Mouse (Mus musculus): ENCODE data around the gene Sf3b1. TPM values are rescaled to one million over a fixed set of nuclear protein-coding genes. Genes with fewer than 3 reads are reported as not detected.
A peak's percentile ranks its signal among the peaks of the same experiment; 100 is the strongest.
"Not testable (repeated sequence)": the region's sequence is repeated elsewhere in the genome, so short reads cannot be mapped to it uniquely, and the experiment has no call there.

The Sf3b1 gene
- polyA plus RNA-seq, 1 experiment = 5.0 TPM

DNA sequence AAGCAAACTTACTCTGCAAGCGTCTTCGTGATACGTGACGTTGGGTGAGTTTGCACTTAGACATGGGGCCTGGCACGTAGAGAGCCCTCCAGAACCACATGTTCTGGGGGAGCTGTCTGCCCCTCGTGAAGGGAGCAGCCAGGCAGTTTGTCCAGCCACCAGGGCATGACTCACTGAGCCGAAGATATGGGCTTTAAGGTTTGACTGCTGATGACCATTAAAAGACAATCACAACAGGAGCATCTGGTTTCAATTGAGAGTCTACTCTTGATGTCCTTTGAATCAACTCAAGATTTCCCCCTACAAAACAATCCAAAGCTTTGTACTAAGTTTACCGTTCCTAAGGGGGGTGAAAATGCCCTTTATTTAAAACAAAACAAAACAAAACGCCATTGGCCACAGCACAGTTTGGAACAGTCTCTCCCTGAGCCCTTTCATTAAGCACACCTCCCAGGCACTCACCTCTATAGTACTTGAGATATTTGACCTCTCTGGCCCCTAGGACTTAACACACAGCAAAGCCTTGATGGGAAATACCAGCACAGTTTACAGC is 66.6 kb downstream of the Sf3b1 start:
- H3K36me3 ChIP-seq (replicated peaks; ENCODE audit: low read length) = no peaks in the 10 kb centered on the region

DNA sequence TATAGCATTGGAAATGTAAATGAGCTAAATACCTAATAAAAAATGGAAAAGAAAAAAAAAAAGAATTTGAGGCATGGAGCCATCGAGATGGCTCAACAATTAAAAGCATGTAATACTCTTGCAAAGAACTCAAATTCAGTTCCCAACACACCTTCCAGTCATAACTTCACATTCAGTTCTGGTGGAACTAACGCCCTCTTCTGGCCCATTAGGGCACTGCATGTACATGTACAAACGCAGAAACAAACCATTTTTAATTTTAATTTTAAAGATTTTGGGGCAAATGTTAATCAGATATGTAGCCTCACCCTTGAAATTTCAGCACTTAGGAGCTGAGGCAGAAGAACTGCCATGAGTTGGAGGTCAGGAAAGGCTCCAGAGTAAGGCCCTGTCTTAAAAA is 68.8 kb downstream of the Sf3b1 start:
- TF ChIP-seq FLI1 (IDR thresholded peaks at IDR 0.05; ENCODE audit: low read length) = no peak
- no peak for TF ChIP-seq GATA1 (IDR thresholded peaks at IDR 0.05; ENCODE audit: borderline replicate concordance, low read length)
- Histone ChIP-seq H3K27me3 (replicated peaks) (no peaks in the 10 kb centered on the region), H3K4me1 (peaks cover 7% of the 10 kb centered on the region; the same call in 1 of the 2 replicates), H3K36me3 (replicated peaks; ENCODE audit: low read length) (no peaks in the 10 kb centered on the region), H3K9me3 (no peaks in the 10 kb centered on the region), H3K4me3 (replicated peaks) (no peak overlapping the region)

More for the DNA sequence above, 66.6 kb downstream of the Sf3b1 start:
- Histone ChIP-seq H3K9me3 (no peaks in the 10 kb centered on the region), H3K4me3 (replicated peaks) (no peak overlapping the region), H3K4me1 (peaks cover 3% of the 10 kb centered on the region; the same call in 1 of the 2 replicates), H3K27me3 (replicated peaks) (no peaks in the 10 kb centered on the region)
- no peak for TF ChIP-seq FLI1 (IDR thresholded peaks at IDR 0.05; ENCODE audit: low read length)
- TF ChIP-seq GATA1 (IDR thresholded peaks at IDR 0.05; ENCODE audit: borderline replicate concordance, low read length) = no peak

DNA sequence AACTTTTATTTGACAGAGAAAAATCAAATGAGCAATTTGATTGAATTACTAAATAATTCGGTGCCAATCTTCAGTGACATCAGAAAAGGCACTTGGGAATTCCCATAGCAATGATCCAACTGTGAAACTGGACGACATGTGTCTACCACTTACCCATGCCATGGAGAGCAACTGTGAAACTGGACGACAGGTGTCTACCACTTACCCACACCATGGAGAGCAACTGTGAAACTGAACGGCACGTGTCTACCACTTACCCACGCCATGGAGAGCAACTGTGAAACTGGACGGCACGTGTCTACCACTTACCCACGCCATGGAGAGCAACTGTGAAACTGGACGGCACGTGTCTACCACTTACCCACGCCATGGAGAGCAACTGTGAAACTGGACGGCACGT is 70.3 kb downstream of the Sf3b1 start:
- H3K4me1 ChIP-seq; H3K9me3 ChIP-seq; H3K27me3 ChIP-seq (replicated peaks); H3K36me3 ChIP-seq (replicated peaks; ENCODE audit: low read length); H3K4me3 ChIP-seq (replicated peaks): not testable (repeated sequence)

DNA sequence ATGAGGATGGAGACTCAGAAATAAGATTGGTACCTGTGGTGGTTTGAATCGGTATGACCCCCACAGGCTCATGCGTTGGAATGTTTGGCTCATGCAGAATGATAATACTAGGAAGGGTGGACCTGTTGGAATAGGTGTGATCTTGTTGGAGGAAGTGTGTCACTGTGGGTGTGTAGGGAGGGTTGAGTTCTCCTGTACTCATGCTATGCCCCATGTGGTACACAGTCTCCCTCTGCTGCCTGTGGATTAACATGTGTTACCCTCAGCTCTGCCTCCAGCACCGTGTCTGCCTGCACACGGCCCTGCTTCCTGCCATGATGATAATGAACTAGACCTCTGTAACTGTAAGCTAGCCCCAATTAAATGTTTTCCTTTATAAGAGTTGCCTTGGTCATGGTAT is 72.4 kb downstream of the Sf3b1 start:
- no peak for TF ChIP-seq FLI1 (IDR thresholded peaks at IDR 0.05; ENCODE audit: low read length)
- Histone ChIP-seq H3K27me3 (replicated peaks) (no peaks in the 10 kb centered on the region), H3K9me3 (peaks cover 5% of the 10 kb centered on the region), H3K36me3 (replicated peaks; ENCODE audit: low read length) (no peaks in the 10 kb centered on the region), H3K4me3 (replicated peaks) (peak overlapping the region; percentile 2), H3K4me1 (peaks cover 7% of the 10 kb centered on the region; the same call in 1 of the 2 replicates)

DNA sequence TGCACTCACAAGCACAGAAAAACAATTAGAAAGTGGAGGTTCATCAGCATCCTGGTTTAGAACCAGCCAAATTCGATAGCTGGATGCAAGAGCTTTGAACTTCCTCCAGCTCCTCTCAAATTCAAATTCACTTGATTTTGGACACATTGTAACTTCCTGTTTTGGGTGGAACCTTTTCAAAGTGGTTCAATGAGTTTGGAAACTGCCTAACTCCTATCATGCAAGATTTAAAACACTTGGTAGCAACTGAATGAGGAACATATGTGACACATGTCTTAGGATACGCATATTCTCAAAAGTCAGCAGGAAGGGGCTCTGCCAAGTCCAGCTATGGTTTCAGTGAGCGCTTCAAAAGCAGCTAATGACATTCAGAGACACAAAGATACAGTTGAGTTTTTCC is 82.6 kb downstream of the Sf3b1 start:
- Histone ChIP-seq H3K4me3 (replicated peaks) (no peak overlapping the region), H3K9me3 (no peaks in the 10 kb centered on the region), H3K27me3 (replicated peaks) (no peaks in the 10 kb centered on the region), H3K36me3 (replicated peaks; ENCODE audit: low read length) (no peaks in the 10 kb centered on the region), H3K4me1 (no peaks in the 10 kb centered on the region)
- no peak for TF ChIP-seq GATA1 (IDR thresholded peaks at IDR 0.05; ENCODE audit: borderline replicate concordance, low read length)
- no peak for TF ChIP-seq FLI1 (IDR thresholded peaks at IDR 0.05; ENCODE audit: low read length)

DNA sequence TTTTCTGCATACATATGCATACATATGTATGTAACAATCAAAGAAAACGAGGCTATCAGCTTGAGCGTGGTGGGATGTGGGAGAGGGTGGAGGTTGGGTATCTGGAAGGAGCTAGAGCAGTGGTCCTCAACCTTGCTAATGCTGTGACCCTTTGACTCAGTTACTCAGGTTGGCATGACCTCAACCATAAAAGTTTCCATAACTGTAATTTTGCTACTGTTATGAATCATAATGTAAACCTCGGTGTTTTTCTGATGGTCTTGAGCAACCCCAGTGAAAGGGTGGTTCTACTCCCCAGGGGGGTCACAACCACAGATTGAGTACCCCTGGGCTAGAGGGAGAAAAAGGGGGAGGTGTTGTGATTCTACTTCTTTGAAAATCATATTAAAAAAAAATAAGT is 91.8 kb downstream of the Sf3b1 start:
- TF ChIP-seq FLI1 (IDR thresholded peaks at IDR 0.05; ENCODE audit: low read length) (no peak), GATA1 (IDR thresholded peaks at IDR 0.05; ENCODE audit: borderline replicate concordance, low read length) (no peak)
- no peaks in the 10 kb centered on the region for H3K36me3 ChIP-seq (replicated peaks; ENCODE audit: low read length)
- H3K4me1 ChIP-seq = peaks cover 10% of the 10 kb centered on the region; the same call in 1 of the 2 replicates

More for the DNA sequence above, 91.8 kb downstream of the Sf3b1 start:
- H3K9me3 ChIP-seq = no peaks in the 10 kb centered on the region
- no peak overlapping the region for H3K4me3 ChIP-seq (replicated peaks)
- H3K27me3 ChIP-seq (replicated peaks) = peaks cover 8% of the 10 kb centered on the region

Other genes starting within 250 kb of the Sf3b1 start
- gene Ankrd44, start 101.1 kb downstream of the Sf3b1 start, polyA plus RNA-seq (2012; ENCODE audit: insufficient read depth, low replicate concordance) = 0.55 TPM in 1 of 2 replicates, not detected in the other
- 0.99 and 9.1 TPM in 2 replicates for gene Coq10b, start 25.3 kb upstream of the Sf3b1 start, polyA plus RNA-seq (2012; ENCODE audit: insufficient read depth, low replicate concordance)
- gene Hspe1, start 60.7 kb upstream of the Sf3b1 start, polyA plus RNA-seq (2012; ENCODE audit: insufficient read depth, low replicate concordance) = 21.9 and 66.1 TPM in 2 replicates
- 11.8 and 31.5 TPM in 2 replicates for gene Hspd1, start 60.8 kb upstream of the Sf3b1 start, polyA plus RNA-seq (2012; ENCODE audit: insufficient read depth, low replicate concordance)
- gene Mob4, start 103.8 kb upstream of the Sf3b1 start, polyA plus RNA-seq (2012; ENCODE audit: insufficient read depth, low replicate concordance) = 7.0 TPM in 1 of 2 replicates, not detected in the other
- gene Rftn2, start 199.3 kb upstream of the Sf3b1 start, polyA plus RNA-seq (2012; ENCODE audit: insufficient read depth, low replicate concordance) = not detected in 2 replicates
- gene Mars2, start 209.7 kb upstream of the Sf3b1 start, polyA plus RNA-seq (2012; ENCODE audit: insufficient read depth, low replicate concordance) = 0.58 and 2.5 TPM in 2 replicates